Comparison of ENCODE assay signal across 1 mouse cellular context in genomic region chr4:124983893-124984526, GRCm38 (mm10).
TF ChIP-seq lines count a peak whose summit lies in the region.

No protein-coding gene starts in this region.

TF ChIP-seq in CH12.LX, 34 proteins besides CTCF, POLR2A, EP300 and RAD21 (continued from another document):
- TF ChIP-seq HCFC1 (IDR thresholded peaks at IDR 0.05; ENCODE audit: low read depth, low read length) (no peak), MAFK (IDR thresholded peaks at IDR 0.05; ENCODE audit: insufficient replicate concordance, low read length) (no peak), SMC3 (IDR thresholded peaks at IDR 0.05; ENCODE audit: low read depth, low read length) (peak; percentile 39)
